Mouse (Mus musculus): ENCODE measurements around the gene Aff2. TPM values are rescaled to one million over a fixed set of nuclear protein-coding genes. Genes with fewer than 3 reads are reported as not detected.

Gene Aff2
- polyA plus RNA-seq, 1 experiment from 2014 or later, result 3.2 TPM

GRCm38 (mm10) chrX:69666145-69666677 is 306.1 kb downstream of the Aff2 start:
- ATAC-seq, result no peak
- no peaks in the 10 kb centered on the region for H3K36me3 ChIP-seq (ENCODE audit: control insufficient read depth, insufficient read depth)
- TF ChIP-seq CTCF (IDR thresholded peaks at IDR 0.05; ENCODE audit: low read depth), result no peak
- no peaks in the 10 kb centered on the region for H3K27me3 ChIP-seq (replicated peaks; ENCODE audit: control insufficient read depth, insufficient read depth, low read length)
- 76% methylated on average over 3 of the region's 3 CpGs for WGBS
- no peak overlapping the region for H3K9ac ChIP-seq (ENCODE audit: low read depth, low read length)
- H3K9me3 ChIP-seq (ENCODE audit: control insufficient read depth), result no peaks in the 10 kb centered on the region
- H3K27ac ChIP-seq (ENCODE audit: low read depth, low read length), result no peak overlapping the region
- no peak overlapping the region for H3K4me3 ChIP-seq (ENCODE audit: low read depth, low read length)
- no peak overlapping the region for H3K4me2 ChIP-seq (replicated peaks; ENCODE audit: low read depth)
- H3K4me1 ChIP-seq (replicated peaks; ENCODE audit: control insufficient read depth, insufficient read depth, low read length), result no peaks in the 10 kb centered on the region

GRCm38 (mm10) chrX:69675691-69676090 is 315.6 kb downstream of the Aff2 start:
- H3K4me1 ChIP-seq (replicated peaks; ENCODE audit: control insufficient read depth, insufficient read depth, low read length), result no peaks in the 10 kb centered on the region
- H3K4me2 ChIP-seq (replicated peaks; ENCODE audit: low read depth), result no peak overlapping the region
- no peaks in the 10 kb centered on the region for H3K27me3 ChIP-seq (replicated peaks; ENCODE audit: control insufficient read depth, insufficient read depth, low read length)
- H3K4me3 ChIP-seq (ENCODE audit: low read depth, low read length), result no peak overlapping the region
- no peaks in the 10 kb centered on the region for H3K36me3 ChIP-seq (ENCODE audit: control insufficient read depth, insufficient read depth)
- no peak for ATAC-seq
- no peak for TF ChIP-seq CTCF (IDR thresholded peaks at IDR 0.05; ENCODE audit: low read depth)
- H3K9me3 ChIP-seq (ENCODE audit: control insufficient read depth), result no peaks in the 10 kb centered on the region
- H3K27ac ChIP-seq (ENCODE audit: low read depth, low read length), result no peak overlapping the region
- WGBS, result 96% methylated on average over 1 of the region's 1 CpGs
- H3K9ac ChIP-seq (ENCODE audit: low read depth, low read length), result no peak overlapping the region

- H3K4me1 ChIP-seq (replicated peaks; ENCODE audit: control insufficient read depth, insufficient read depth, low read length), result no peaks in the 10 kb centered on the region
- TF ChIP-seq CTCF (IDR thresholded peaks at IDR 0.05; ENCODE audit: low read depth), result no peak
- no peak for ATAC-seq
- no peak overlapping the region for H3K9ac ChIP-seq (ENCODE audit: low read depth, low read length)
- H3K9me3 ChIP-seq (ENCODE audit: control insufficient read depth), result no peaks in the 10 kb centered on the region
- no peaks in the 10 kb centered on the region for H3K27me3 ChIP-seq (replicated peaks; ENCODE audit: control insufficient read depth, insufficient read depth, low read length)
- no peak overlapping the region for H3K4me3 ChIP-seq (ENCODE audit: low read depth, low read length)
- no peaks in the 10 kb centered on the region for H3K36me3 ChIP-seq (ENCODE audit: control insufficient read depth, insufficient read depth)
- no peak overlapping the region for H3K4me2 ChIP-seq (replicated peaks; ENCODE audit: low read depth)
- WGBS, result 76% methylated on average over 4 of the region's 4 CpGs
- no peak overlapping the region for H3K27ac ChIP-seq (ENCODE audit: low read depth, low read length)
Measured at GRCm38 (mm10) chrX:69698840-69699239, 338.7 kb downstream of the Aff2 start.

- no peaks in the 10 kb centered on the region for H3K9me3 ChIP-seq (ENCODE audit: control insufficient read depth)
- H3K4me3 ChIP-seq (ENCODE audit: low read depth, low read length), result no peak overlapping the region
- H3K27ac ChIP-seq (ENCODE audit: low read depth, low read length), result no peak overlapping the region
- 77% methylated on average over 3 of the region's 3 CpGs for WGBS
- no peaks in the 10 kb centered on the region for H3K27me3 ChIP-seq (replicated peaks; ENCODE audit: control insufficient read depth, insufficient read depth, low read length)
- no peak overlapping the region for H3K9ac ChIP-seq (ENCODE audit: low read depth, low read length)
- H3K4me2 ChIP-seq (replicated peaks; ENCODE audit: low read depth), result no peak overlapping the region
- TF ChIP-seq CTCF (IDR thresholded peaks at IDR 0.05; ENCODE audit: low read depth), result no peak
- no peak for ATAC-seq
- H3K36me3 ChIP-seq (ENCODE audit: control insufficient read depth, insufficient read depth), result no peaks in the 10 kb centered on the region
- no peaks in the 10 kb centered on the region for H3K4me1 ChIP-seq (replicated peaks; ENCODE audit: control insufficient read depth, insufficient read depth, low read length)
Measured at GRCm38 (mm10) chrX:69738972-69739371, 378.9 kb downstream of the Aff2 start.

GRCm38 (mm10) chrX:69744962-69745597 is 385.0 kb downstream of the Aff2 start:
- Histone ChIP-seq H3K27ac (ENCODE audit: low read depth, low read length) (no peak overlapping the region), H3K4me3 (ENCODE audit: low read depth, low read length) (no peak overlapping the region), H3K9me3 (ENCODE audit: control insufficient read depth) (no peaks in the 10 kb centered on the region), H3K27me3 (replicated peaks; ENCODE audit: control insufficient read depth, insufficient read depth, low read length) (no peaks in the 10 kb centered on the region), H3K9ac (ENCODE audit: low read depth, low read length) (no peak overlapping the region), H3K4me1 (replicated peaks; ENCODE audit: control insufficient read depth, insufficient read depth, low read length) (no peaks in the 10 kb centered on the region), H3K36me3 (ENCODE audit: control insufficient read depth, insufficient read depth) (no peaks in the 10 kb centered on the region), H3K4me2 (replicated peaks; ENCODE audit: low read depth) (no peak overlapping the region)
- 69% methylated on average over 3 of the region's 3 CpGs for WGBS
- no peak for TF ChIP-seq CTCF (IDR thresholded peaks at IDR 0.05; ENCODE audit: low read depth)
- ATAC-seq, result no peak

- Histone ChIP-seq H3K9ac (ENCODE audit: low read depth, low read length) (no peak overlapping the region), H3K9me3 (ENCODE audit: control insufficient read depth) (no peaks in the 10 kb centered on the region), H3K27me3 (replicated peaks; ENCODE audit: control insufficient read depth, insufficient read depth, low read length) (no peaks in the 10 kb centered on the region), H3K4me2 (replicated peaks; ENCODE audit: low read depth) (no peak overlapping the region), H3K36me3 (ENCODE audit: control insufficient read depth, insufficient read depth) (no peaks in the 10 kb centered on the region), H3K4me3 (ENCODE audit: low read depth, low read length) (no peak overlapping the region), H3K4me1 (replicated peaks; ENCODE audit: control insufficient read depth, insufficient read depth, low read length) (no peaks in the 10 kb centered on the region), H3K27ac (ENCODE audit: low read depth, low read length) (no peak overlapping the region)
- no peak for TF ChIP-seq CTCF (IDR thresholded peaks at IDR 0.05; ENCODE audit: low read depth)
- 78% methylated on average over 2 of the region's 2 CpGs for WGBS
- no peak for ATAC-seq
Measured at GRCm38 (mm10) chrX:69801890-69802439, 441.9 kb downstream of the Aff2 start.
